Mouse (Mus musculus): Measurements from ENCODE around the gene Haao.

Haao gene

DNA sequence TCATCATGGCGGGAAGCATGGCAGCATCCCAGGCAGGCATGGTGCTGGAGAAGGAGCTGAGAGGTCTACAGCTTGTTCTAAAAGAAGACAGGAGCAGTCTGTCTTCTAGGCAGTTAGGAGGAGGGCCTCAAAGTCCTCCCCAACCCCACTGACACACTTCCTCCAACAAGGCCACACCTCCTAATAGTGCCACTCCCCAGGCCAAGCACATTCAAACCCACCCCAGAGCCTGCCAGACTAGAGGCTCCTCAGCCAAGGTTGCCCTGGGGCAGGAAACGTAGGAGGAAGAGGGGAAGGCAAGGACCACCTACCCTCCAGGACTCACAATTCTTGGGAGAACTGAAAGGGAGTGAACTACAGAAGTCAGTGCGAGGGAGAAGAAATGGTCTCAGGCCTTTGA, at the start of gene Haao:
Gene Haao, minus strand, starts transcription at position 149 of the 400 bp plus-strand sequence.
- DNase-seq (ENCODE audit: low spot score in 2 of 2): no peak

DNA sequence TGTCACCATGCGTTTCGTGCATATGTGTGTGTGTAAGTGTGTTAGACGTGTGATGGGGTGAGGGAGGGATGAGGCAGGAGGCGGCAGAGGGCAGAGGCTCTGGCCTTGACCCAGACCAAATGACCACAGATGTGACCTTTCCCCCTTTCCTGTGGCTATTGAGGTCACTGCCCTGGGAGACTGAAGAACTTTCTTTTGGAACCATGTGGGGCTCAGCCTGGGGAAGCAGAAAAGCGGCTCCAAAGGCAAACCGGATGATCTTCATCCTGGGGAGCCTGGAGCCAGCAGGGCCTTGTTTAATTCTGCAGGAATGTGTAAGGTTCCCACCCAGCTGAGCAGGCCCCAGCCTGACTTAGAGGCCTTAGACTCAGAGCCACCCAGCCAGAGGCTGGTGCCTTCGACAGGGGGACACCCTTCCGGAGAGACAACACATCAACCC, 49.6 kb upstream of the Haao start:
- DNase-seq (ENCODE audit: low spot score in 2 of 2): no peak

DNA sequence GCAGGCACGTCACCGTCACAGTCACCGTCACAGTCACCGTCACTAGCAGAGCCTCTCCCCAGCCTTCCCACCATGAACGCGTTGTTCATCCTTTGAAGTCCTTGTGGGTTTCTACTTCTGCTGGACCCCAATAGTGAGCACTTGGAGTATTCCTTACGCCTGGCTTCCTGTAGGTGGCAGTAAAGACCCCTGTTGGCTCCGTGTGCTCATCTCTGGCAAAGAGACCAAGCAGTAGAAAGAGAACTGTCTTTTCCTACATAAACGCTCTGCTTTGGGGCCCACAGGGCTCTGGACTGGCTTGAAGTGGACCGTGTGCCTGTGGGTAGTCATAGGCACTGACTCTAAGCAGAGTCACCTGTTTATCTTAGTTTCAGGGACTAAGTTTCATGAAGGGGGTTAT, 49.0 kb upstream of the Haao start:
- peak in 1 of 2 experiments; percentile 56 for DNase-seq (ENCODE audit: low spot score in 2 of 2)

DNA sequence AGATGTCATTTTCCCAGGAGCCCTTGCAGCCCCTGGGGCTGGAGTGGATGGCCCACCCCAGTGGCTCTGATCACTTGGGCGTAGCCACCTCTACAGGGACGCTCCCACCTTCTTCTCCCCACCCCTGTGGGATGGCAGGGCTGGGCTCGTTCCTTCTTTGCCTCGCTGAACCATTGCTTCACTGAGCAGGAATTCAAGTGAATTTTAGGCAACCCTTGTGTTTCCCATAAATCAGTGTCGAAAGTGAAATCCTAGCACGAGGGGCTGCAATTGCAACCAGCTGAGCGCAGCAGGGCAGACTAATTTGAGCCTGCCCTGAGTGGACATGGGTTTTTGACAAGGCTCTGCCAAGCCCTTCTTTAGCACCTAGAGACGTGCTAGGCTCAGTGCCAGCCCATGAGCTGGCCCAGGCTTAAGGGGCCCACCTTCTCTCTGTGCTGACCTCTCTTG, 47.6 kb upstream of the Haao start:
- no peak for DNase-seq (ENCODE audit: low spot score in 2 of 2)

DNA sequence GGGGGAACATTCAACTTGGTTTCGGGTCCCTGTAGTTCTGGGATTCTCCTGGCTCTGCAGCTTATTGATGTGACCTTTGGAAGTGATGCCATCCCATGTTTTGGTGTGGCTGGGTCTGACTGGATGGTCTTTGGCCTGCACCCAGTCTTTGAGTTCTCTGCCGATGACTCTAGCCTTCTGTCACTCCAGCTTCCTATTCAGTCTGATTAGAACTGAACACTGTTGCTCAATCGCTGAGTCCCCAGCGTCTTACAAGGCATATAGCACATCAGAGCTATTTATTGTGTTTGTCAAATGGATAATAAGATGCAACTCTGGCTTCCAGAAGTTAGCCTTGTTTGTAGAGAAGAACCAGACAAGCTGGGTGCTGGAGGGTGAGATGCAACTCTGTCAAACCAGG, 45.4 kb upstream of the Haao start:
- no peak for DNase-seq (ENCODE audit: low spot score in 2 of 2)

DNA sequence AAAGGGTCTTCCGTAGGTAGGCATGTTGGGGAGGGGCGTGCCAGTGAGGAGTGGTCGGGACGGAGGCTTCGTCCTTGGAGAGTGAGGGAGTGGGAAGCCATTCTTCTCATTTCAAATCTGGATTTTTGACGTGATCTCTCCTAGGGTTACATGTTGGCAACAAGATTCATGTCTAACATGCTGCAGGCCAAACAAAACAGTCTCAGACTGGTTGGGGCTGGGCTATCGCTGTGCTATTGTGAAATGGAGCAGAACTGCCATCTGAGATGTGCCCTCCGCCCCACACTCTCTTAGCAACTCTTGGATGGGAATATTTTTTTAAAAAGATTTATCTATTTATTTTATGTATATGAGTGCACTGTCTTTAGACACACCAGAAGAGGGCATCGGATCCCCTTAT, 44.1 kb upstream of the Haao start:
- no peak for DNase-seq (ENCODE audit: low spot score in 2 of 2)

DNA sequence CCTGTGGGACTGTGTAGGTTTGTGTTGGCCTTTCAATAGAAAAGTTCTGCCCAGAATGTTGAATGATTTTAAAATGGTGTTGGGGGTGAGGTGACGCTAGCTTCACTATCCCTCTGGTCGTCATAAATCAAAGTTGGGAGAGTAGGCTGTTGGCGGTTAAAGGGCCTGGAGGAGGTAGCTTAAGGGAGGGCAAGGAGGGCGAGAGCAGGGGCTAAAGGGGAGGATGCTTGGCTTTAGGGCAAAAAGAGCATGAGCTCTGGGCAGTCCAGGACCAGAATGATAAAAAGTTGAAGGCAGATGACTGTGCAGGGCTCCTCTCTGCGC, 42.6 kb upstream of the Haao start:
- DNase-seq (ENCODE audit: low spot score in 2 of 2): no peak

DNA sequence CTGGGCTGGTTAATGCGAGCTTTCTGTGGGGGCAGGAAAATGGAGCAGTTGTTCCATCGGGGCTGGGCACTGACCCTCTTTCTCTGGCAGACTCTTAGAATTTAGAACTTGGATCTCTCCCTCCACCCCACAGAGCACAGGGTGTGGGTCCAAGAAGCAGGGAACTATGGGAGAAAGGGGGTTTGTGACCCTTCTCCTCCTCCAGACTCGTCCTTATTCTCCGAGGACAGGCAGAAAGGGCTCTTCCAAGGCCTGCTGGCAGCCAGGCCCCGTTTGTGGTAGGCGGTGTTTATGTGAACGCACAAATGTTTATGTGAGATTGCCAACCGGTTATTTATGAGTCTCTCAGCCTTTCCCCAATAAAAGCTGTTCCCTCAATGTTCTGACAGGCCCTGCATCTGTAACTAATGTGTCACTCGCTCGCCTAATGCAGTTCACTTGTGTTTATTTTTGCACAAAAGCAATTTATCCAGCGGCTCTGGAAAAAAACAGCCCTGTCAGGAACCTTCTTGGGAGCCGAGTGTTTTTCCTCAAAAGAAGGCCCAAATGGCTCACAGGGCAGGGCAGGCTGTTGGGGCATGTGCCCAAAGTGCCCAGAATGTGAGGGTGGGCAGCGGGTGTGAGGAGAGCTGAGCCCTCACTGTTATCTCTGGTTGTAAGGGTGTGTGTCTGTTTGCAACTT, 42.1 kb upstream of the Haao start:
- peak; percentile 38 to 55 for DNase-seq (ENCODE audit: low spot score in 2 of 2)

DNA sequence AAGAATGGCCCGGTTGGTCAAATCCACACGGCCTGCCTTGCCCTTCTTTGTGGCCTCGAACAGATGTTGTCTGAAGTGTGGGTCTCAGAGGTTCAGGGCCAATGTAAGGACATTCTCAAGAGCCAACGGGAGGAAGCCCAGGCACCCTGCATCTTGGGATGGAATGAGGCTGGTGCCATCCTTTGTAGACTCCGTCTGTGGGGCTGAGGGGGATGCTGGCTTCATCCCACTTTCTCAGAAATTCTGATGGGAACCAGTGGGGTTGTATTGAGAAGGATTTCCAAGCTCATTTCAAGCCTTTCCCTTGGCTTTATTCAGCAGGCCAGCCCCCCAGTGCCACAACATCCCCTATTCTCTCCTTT, 41.5 kb upstream of the Haao start:
- no peak for DNase-seq (ENCODE audit: low spot score in 2 of 2)

DNA sequence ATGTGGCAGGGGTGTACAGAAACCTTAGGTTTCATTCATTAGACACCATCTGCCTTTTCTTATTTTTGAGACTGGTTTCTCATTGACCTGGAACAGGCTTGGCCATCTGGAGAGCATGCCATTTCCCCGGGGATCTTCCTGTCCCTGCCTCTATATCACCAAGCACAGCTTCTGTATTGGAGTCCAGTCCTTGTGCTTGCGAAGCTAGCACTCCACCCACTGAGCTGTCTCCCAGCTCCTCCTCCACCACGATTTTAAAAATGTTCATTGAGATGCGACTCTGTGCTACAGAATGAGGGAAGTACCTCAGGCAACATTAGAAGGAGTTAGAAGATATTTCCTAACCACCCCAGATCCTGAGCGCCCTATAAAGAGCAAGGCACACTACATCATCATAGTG, 39.5 kb upstream of the Haao start:
- no peak for DNase-seq (ENCODE audit: low spot score in 2 of 2)

DNA sequence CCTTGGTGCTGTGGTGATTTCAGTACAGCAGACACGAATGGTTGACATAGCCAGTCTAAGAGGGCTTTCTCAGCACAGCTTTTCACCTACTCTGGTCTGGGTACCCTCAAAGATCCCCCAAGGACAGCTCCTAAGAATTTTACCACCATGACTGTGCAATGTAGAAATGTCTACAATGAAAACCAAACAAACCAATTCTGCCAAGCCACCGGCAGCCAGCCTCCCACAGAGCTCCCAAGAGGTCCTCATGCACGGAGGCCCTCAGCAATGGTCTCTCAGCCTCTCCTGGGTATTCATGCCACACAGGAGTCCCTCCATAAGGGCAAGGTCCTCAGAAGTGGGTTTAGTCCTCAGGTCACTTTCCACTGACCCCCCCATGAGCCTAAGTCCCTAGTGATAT, 38.6 kb upstream of the Haao start:
- DNase-seq (ENCODE audit: low spot score in 2 of 2): no peak

DNA sequence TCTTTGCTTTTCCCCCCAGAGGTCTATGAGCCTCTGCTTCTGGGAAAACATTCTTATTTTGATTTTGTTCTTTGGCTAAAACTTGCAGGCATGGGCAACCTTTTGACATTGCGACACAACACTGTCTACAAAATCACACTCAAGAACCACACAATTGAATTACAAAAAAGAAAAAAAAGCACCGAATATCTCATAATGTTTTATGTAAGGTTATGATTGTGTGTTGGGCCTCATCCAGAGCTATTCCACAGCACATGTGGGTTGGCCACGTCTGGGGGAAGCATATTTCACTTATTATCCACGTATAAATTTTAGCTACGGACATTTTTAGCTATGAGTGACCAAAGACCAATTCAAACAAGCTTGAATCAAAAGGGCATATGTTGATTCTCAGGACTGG, 38.0 kb upstream of the Haao start:
- no peak for DNase-seq (ENCODE audit: low spot score in 2 of 2)

DNA sequence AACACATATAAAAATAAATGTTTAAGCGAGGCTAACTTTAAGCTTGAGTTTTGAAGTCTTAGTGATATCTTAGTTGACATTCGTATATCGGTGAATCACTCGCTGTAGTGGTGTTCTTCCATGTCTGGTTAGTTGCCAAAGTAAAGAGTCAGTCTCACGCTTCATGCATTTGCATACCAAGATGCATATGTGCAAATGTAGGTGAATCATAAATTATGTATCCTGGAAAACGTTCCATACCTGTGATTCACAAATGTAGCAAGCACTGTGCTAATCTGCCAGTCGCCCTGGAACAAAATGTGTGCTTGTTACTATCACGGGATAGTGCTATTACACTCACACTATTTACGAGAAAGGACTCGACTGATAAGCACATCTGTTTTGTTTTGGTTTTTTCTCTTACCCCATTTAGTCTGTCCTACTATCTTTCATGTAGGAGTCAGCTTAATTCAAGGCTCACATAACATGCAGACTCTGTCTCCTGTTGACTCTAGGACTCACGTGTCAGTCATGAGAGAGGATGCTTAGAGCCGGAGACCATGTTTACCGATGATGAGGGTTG, 37.3 kb upstream of the Haao start:
- no peak for DNase-seq (ENCODE audit: low spot score in 2 of 2)

DNA sequence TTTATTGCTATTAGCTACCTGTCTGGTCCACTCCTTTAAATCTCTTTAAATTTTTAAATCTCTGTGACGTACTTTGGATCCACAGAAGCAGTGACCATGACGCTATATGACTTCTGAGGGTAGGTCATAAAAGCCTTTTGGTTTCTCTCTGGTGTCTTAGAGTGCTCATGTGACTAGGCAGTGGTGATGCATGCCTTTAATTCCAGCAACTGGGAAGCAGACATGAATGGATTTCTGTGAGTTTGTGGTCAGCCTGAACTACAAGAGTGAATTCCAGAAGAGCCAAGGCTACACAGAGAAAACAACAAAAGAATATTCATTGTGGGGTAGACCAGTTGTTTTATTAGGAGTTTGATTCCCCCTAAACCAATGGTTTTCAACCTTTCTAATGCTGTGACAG, 35.0 kb upstream of the Haao start:
- DNase-seq (ENCODE audit: low spot score in 2 of 2): no peak

DNA sequence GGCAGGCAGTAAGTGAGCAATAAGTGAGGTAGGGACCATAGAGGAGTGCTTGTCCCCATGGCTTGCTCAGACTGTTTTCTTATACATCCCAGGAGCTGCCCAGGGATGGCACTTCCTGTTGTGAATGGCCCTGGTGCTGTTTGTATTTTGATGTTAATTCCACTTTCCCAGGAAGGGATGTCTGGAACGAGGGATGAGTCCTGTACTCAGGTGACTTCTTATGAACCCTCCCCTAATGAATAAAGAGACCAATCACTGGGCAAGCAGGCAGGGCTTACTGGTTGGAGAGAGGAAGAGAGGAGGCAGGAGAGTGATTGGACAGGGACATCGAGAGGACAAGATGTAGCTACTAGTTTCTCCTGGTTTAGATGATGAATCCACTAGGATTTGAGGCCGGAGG, 33.3 kb upstream of the Haao start:
- DNase-seq (ENCODE audit: low spot score in 2 of 2): no peak

DNA sequence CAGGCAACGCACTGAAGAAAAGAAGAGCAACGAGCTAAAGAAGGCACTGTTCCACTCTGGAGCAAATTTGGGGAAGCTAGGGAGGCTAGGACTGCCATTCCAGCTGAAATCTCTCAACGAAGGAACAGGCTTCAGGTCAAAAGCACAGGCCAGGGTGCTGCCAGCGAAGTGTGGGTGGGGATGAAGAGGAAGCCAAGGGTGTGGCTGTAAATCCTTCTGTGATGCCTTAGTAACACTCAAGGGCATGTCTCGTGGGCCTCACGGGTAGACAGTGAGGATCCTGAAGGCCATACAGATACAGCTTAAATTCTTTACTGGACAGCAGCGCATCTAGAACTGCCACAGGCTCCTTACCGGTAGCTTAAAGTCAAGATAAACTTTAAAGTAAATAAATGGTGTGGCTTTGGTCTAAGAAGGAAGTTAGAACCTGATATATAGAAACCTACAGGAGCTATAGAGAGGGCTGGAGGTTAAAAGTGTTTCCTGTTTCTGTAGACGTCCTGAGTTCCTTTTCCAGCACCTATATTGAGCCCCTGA, 32.5 kb upstream of the Haao start:
- DNase-seq (ENCODE audit: low spot score in 2 of 2): no peak

DNA sequence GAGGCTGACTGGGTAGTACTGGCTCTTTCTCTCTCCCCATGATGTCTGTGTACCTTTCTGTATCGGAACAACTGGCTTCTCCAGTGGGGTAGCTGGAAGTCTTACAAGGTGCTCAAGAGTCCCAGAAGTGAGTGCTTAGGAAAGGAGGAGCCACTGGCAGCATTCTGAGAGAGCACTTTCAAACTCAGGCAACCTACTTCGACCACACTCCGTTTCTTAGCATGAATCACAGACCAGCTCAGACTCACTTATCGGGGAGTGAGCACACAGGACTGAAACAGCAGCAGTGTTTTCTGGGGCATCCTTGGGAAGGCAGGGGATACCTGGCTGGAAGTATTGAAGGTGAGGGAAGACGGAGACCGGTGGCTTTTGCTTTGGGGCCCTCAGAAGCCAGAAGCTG, 31.9 kb upstream of the Haao start:
- DNase-seq (ENCODE audit: low spot score in 2 of 2): no peak

DNA sequence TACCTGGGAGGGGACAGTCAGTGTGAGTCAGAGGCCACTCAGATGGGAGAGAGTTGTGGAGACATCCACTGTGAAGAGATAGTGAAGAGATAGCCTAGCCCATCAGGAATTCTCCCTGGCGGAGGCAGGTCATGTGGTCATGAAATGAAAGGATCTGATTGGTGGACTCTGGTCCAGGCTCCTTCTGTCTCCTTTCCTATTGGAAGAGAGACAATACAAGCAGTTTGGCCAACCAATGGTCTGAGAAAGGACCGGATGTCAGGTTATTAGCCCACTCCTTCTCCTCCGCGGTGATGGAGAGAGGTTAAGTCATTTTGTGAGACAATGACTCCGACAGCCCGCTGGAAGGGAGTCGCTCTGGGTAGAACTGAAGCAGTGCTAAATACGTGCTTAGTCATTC, 26.8 kb upstream of the Haao start:
- DNase-seq (ENCODE audit: low spot score in 2 of 2): no peak

DNA sequence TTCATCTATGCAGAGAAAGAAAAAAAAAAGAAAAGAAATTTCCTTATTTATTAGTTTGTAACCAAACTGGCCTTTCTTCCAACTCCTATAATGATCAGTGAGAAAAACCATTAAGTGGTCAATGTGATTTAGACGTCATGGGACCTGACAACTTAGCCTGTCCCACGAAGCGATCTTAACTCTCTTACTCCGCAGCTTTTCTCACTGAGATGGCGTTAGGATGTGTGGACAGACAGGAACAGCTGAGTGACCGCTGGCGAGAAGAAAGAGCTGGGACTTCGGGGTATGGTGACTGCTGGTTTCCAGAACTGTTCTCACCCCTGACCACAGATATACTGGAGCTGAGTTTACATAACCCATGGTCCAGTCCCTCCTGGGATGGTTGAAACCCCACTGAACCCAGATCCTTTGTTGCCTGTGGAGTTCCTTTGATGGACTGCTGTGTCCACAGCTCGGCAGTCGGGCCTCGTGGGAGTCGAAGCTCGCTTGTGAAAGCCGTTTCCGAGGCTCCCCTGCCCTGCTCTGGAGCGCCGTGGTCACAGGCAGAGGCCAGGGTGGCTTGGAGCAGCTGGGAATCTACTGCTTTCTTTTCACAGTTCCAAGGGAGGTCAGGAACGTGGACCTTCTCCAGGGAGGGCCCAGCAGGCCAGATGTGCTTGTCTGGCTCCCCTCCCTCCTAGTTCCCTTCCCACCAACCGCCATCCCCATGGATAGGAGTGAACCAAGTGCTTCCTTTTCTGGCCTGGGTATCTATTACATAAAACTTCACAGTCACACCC, 25.8 kb upstream of the Haao start:
- no peak for DNase-seq (ENCODE audit: low spot score in 2 of 2)

DNA sequence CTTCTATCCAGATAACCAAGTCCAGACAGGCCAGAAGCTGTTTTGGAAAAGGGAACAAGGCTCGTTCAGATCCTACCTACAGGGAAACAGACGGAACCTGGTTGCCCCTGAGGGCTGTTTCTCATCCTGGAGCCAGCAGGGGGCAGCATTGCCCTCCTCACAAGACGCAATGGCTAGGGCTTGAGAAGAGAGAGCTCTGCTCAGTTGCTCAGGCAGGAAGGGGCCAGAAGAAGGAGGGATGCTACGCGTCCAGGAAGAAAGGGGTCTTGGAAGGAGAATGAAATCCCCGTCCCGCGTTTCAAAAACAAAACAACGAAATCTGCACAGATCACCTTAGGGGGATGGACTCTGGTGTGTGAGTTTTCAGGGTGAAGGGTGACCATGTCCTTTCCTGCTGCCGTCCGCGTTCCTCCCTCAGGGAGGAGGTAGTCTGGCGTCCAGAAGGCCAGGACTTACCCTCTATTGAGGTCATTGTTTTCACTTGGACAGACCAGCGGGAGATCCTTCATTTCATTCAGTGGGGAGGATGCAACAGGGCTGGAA, 25.1 kb upstream of the Haao start:
- DNase-seq (ENCODE audit: low spot score in 2 of 2): peak; percentile 83 to 86

DNA sequence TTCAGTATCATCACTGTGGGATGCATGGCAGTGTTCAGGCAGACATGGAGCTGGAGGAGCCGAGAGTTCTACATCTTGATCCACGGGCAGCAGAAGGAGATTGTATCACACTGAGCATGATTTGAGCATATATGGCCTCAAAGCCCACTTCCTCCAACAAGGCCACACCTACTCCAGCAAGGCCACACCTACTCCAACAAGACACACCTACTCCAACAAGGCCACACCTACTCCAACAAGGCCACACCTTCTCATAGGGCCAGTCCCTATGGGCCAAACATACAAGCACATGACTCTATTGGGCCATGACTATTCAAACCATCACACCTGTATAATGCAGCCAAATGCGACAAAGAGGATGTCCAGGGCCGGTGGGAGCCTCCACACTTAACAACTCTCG, 23.6 kb upstream of the Haao start:
- DNase-seq (ENCODE audit: low spot score in 2 of 2): no peak

DNA sequence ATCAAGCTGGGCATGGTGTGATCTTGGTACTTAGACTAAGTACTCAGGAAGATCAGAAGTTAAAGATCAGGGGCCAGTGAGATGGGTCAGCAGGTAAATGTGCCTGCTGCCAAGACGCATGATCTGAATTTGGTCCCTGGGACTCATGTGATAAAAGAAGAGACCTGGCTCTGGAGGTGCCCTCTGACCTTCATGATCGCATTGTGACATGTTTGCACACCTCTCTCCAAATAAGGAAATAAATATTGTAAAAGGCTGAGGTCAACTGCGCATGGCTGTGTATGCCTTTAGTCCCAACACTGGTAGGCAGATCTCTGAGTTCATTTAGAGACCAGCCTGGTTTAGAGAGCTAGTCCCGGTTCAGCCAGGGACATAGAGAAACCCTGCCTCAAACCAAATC, 22.6 kb upstream of the Haao start:
- DNase-seq (ENCODE audit: low spot score in 2 of 2): no peak

DNA sequence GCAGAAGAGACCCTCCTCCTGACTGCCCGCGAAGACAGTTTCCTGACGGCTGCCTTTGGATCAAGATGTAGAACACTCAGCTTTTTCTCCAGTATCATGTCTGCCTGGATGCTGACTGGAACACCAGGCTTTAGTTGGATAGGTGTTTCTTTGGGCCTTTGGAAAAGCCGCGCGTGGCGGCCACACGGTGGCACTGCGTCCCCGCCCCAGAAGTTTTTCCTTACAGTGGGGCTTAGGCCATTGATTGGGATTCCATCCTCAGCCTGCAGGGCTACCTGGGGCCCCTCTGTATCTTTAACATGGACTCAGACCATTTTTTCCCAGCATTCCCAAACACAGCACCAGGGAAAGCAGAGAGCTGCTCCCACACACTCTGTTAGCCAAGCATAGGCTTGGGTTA, 18.8 kb upstream of the Haao start:
- DNase-seq (ENCODE audit: low spot score in 2 of 2): no peak
